Mouse (Mus musculus) brain, embryonic 14.5 days (tissue): ENCODE measurements around the gene Gm10337.

Source experiments
- CTCF ChIP-seq: fragments of 200-500 bp; IDR thresholded peaks from 2 replicates; pipeline ENCODE4 v1.5.1; 2012; ENCODE audit warnings: inconsistent platforms, mild to moderate bottlenecking, moderate library complexity, borderline replicate concordance; ENCODE audit not compliant: insufficient read depth, insufficient read length; ENCODE audit errors: extremely low read depth
- POLR2A ChIP-seq: fragments of 200-500 bp; IDR thresholded peaks from 2 replicates; pipeline ENCODE4 v1.6.1; 2012; ENCODE audit warnings: mild to moderate bottlenecking, inconsistent platforms, borderline replicate concordance; ENCODE audit not compliant: poor library complexity, insufficient read depth, insufficient read length, severe bottlenecking; ENCODE audit errors: extremely low read depth

DNA sequence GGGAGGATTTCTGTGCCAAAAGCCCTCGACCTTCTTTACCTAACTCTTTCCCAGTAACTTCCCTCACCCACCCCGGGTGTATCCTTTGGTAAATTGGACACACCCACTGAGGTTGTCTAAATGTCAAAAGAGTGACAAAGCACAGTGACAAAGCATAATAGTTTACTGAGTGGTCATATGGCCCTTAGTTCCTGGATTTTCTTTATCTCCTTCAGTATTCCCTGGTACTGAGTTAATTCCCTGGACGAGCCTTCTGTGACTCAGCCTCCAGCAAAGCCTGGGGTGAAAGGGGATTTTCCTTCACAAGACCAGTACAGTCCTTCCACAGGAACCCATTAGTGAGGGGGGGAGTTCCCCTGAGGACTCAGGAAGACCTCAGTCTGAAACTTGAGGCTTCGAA is 42.6 kb upstream of the Gm10337 start:
- TF ChIP-seq CTCF (no peak), POLR2A (no peak)
